ENCODE assay signal across 18 mouse cellular contexts in the genomic region with DNA sequence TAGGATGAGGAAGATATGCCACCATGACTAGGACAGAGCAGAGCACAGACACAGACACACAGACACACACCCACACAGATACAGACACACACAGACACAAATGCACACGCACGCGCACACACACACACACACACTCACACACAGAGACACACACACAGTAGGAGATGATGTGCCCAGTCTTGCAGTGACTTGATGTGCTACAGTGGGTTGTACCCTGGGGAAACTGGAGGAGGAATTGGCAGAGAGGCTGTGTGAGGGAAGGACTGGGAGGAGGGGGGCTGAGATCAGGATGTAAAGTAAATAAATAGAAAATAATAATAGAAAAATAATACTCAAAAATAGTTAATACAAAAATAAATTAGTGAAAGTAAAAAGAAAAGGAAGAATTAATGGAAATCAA.
"Had no signal": no experiment of that assay in that cellular context is flagged by ENCODE, and none has a peak within 500 bp of the region (broad histone marks: within the 10 kb centered on the region; RNA-seq: fewer than 3 reads in every experiment).

No protein-coding gene starts in this region.

- H3K4me2 ChIP-seq: intestine, embryonic 15.5 days; limb, embryonic 13.5 days; liver, embryonic 12.5 days; liver, embryonic 15.5 days; lung, embryonic 15.5 days; midbrain, embryonic 13.5 days had no signal

- H3K9me3 ChIP-seq: intestine, embryonic 15.5 days; limb, embryonic 13.5 days; liver, embryonic 12.5 days; liver, embryonic 15.5 days; lung, embryonic 15.5 days; megakaryocyte, embryonic 14.5 days; midbrain, embryonic 13.5 days had no signal

- H3K4me3 ChIP-seq: intestine, embryonic 15.5 days; left cerebral cortex, adult 2 months; limb, embryonic 13.5 days; liver, embryonic 12.5 days; liver, embryonic 15.5 days; lung, embryonic 15.5 days; megakaryocyte, embryonic 14.5 days; midbrain, embryonic 13.5 days had no signal

- DNase-seq: kidney, adult 11 months; kidney, postnatal 36 days; layer of hippocampus, postnatal 36 days; liver; lung, adult 18-20 months; lung, postnatal 10 days; lung, postnatal 36 days; thymus, adult 18-20 months; thymus, postnatal 36 days had no signal

- H3K36me3 ChIP-seq: intestine, embryonic 15.5 days; limb, embryonic 13.5 days; liver, embryonic 12.5 days; liver, embryonic 15.5 days; lung, embryonic 15.5 days; midbrain, embryonic 13.5 days had no signal

- H3K27me3 ChIP-seq: intestine, embryonic 15.5 days; limb, embryonic 13.5 days; liver, embryonic 12.5 days; liver, embryonic 15.5 days; lung, embryonic 15.5 days; megakaryocyte, embryonic 14.5 days; midbrain, embryonic 13.5 days had no signal

- H3K9ac ChIP-seq: intestine, embryonic 15.5 days; limb, embryonic 13.5 days; liver, embryonic 12.5 days; liver, embryonic 15.5 days; lung, embryonic 15.5 days; midbrain, embryonic 13.5 days had no signal

- H3K27ac ChIP-seq: intestine, embryonic 15.5 days; kidney, postnatal 0 days; left cerebral cortex, adult 2 months; limb, embryonic 13.5 days; liver, embryonic 12.5 days; liver, embryonic 15.5 days; lung, embryonic 15.5 days; midbrain, embryonic 13.5 days had no signal

- ATAC-seq: intestine, embryonic 15.5 days; liver, embryonic 12.5 days; midbrain, embryonic 13.5 days had no signal

- H3K4me1 ChIP-seq: intestine, embryonic 15.5 days; limb, embryonic 13.5 days; liver, embryonic 12.5 days; liver, embryonic 15.5 days; lung, embryonic 15.5 days; megakaryocyte, embryonic 14.5 days; midbrain, embryonic 13.5 days had no signal
